Mouse (Mus musculus): ENCODE data around the gene C4bp.

DNA sequence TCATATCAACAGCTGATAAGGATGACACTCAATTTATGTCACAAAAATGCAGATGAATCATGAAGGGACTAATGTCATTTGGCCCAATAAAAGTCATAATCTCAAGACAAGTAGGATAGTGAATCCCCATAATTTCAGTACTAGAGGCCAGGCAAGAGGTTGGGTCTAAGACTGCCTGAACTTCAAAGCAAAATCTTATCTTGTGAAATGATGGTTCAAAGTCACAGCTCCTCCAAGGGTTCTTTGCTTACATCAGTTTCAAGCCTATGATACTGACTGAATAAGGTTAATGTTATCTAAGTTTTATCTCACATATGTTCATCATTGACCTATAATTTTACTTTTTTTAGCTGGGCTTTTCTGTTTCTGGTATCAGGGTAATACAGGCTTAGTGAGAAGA lies 20.5 kb downstream of the C4bp start:
- TF ChIP-seq CHD2 (IDR thresholded peaks at IDR 0.05; ENCODE audit: low read length) (no peak), SMC3 (IDR thresholded peaks at IDR 0.05; ENCODE audit: low read depth, low read length) (no peak), NELFE (IDR thresholded peaks at IDR 0.05; ENCODE audit: low read depth, low read length) (no peak), USF1 (IDR thresholded peaks at IDR 0.05; ENCODE audit: low read depth, low read length) (no peak), UBTF (IDR thresholded peaks at IDR 0.05; ENCODE audit: low read depth, low read length) (no peak), CTCF (conservative IDR thresholded peaks at IDR 0.05 in 1 of 2, IDR thresholded peaks at IDR 0.05 in 1 of 2; ENCODE audit: low read depth in 2 of 2, low read length in 2 of 2) (no peak), POLR2AphosphoS2 (IDR thresholded peaks at IDR 0.05; ENCODE audit: low read depth, low read length) (no peak), JUN (IDR thresholded peaks at IDR 0.05; ENCODE audit: insufficient read depth, low read depth, low read length) (no peak), CHD1 (IDR thresholded peaks at IDR 0.05; ENCODE audit: low read depth, low read length) (no peak), PAX5 (IDR thresholded peaks at IDR 0.05; ENCODE audit: low read length) (no peak), POLR2A (IDR thresholded peaks at IDR 0.05; ENCODE audit: low read depth, low read length) (no peak), KAT2A (IDR thresholded peaks at IDR 0.05; ENCODE audit: insufficient replicate concordance, low read length) (no peak), HCFC1 (IDR thresholded peaks at IDR 0.05; ENCODE audit: low read depth, low read length) (no peak)
